25 mouse cellular contexts compared by ENCODE assay signal in the genomic region with DNA sequence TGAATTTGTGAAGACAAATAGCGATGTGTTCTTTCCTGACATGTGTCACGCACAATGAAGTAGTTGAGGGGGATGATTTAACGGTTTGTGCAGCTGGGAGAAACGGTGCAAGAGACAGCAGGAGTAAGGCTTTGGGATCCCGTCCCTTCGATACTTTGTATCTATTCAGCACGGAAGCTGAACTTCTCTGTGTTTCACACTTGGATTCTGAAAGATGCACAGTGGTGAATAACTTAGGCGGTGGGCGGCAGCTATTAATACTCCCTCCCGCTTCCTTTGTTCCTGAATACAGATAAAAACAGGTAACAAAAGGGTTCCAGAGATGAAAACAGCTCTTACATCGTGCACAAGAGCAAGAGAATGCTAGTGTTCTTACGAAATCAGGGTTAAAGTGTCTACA.
DNase-seq lines count a peak whose midpoint lies in the region; ATAC-seq and TF ChIP-seq lines count a peak whose summit lies in the region.
"Had no signal": no experiment of that assay in that cellular context is flagged by ENCODE, and none has a peak within 500 bp of the region (broad histone marks: within the 10 kb centered on the region; RNA-seq: fewer than 3 reads in every experiment).

No protein-coding gene starts in this region.

- H3K9me3 ChIP-seq in forebrain, postnatal 0 days (ENCODE audit: low read length), result no peaks in the 10 kb centered on the region
- H3K9me3 ChIP-seq in forebrain, embryonic 10.5 days, result no peaks in the 10 kb centered on the region
- no peaks in the 10 kb centered on the region for H3K9me3 ChIP-seq in heart, embryonic 11.5 days (replicated peaks; ENCODE audit: control insufficient read depth, low read length)
- H3K9me3 ChIP-seq in neural tube, embryonic 14.5 days (ENCODE audit: control insufficient read depth, low read length), result no peaks in the 10 kb centered on the region
- H3K9me3 ChIP-seq: embryonic facial prominence, embryonic 15.5 days; forebrain, embryonic 15.5 days; G1E; hindbrain, embryonic 12.5 days had no signal

- no peak overlapping the region for H3K4me3 ChIP-seq in forebrain, postnatal 0 days (ENCODE audit: low read depth, low read length)
- no peak overlapping the region for H3K4me3 ChIP-seq in forebrain, embryonic 10.5 days
- no peak overlapping the region for H3K4me3 ChIP-seq in heart, embryonic 11.5 days (ENCODE audit: low read depth, low read length)
- H3K4me3 ChIP-seq in heart, adult 2 months, result no peak overlapping the region
- no peak overlapping the region for H3K4me3 ChIP-seq in neural tube, embryonic 14.5 days (ENCODE audit: low read depth, low read length)
- H3K4me3 ChIP-seq: embryonic facial prominence, embryonic 15.5 days; erythroblast, embryonic 14.5 days; forebrain, embryonic 15.5 days; gastrocnemius, adult 2 months; hindbrain, embryonic 12.5 days had no signal

- TF ChIP-seq CTCF in forebrain, postnatal 0 days (IDR thresholded peaks at IDR 0.05; ENCODE audit: low read depth), result no peak
- no peak for TF ChIP-seq CTCF in heart, adult 2 months (IDR thresholded peaks at IDR 0.05)

- WGBS in forebrain, postnatal 0 days, result 57% methylated on average over 12 of the region's 12 CpGs
- 86% methylated on average over 12 of the region's 12 CpGs for WGBS in forebrain, embryonic 10.5 days
- WGBS in heart, embryonic 11.5 days (ENCODE audit: insufficient replicate concordance), result 75% methylated on average over 12 of the region's 12 CpGs
- 53% methylated on average over 12 of the region's 12 CpGs for WGBS in heart, adult 2 months
- WGBS in neural tube, embryonic 14.5 days, result 42% methylated on average over 12 of the region's 12 CpGs

- H3K4me1 ChIP-seq in forebrain, postnatal 0 days (ENCODE audit: insufficient read depth), result 0 out of 2 replicates have a peak, but pooled peaks cover 4% of the 10 kb centered on the region
- peaks cover 14% of the 10 kb centered on the region for H3K4me1 ChIP-seq in forebrain, embryonic 10.5 days
- H3K4me1 ChIP-seq in heart, embryonic 11.5 days (ENCODE audit: control insufficient read depth, insufficient read depth, low read length), result peaks cover 16% of the 10 kb centered on the region
- peaks cover 3% of the 10 kb centered on the region; the same call in 1 of the 2 replicates for H3K4me1 ChIP-seq in heart, adult 2 months (ENCODE audit: control insufficient read depth, insufficient read depth, low read length)
- peaks cover 8% of the 10 kb centered on the region; the same call in 1 of the 2 replicates for H3K4me1 ChIP-seq in neural tube, embryonic 14.5 days (ENCODE audit: control insufficient read depth, insufficient read depth, low read length)

- intact Hi-C loops in heart, adult 2 months (cut with DNase I), result loop anchor here (5.0 kb wide), 1 partner anchor 115 kb away; a partner anchor contains a TSS

- peak; percentile 60 for ATAC-seq in forebrain, postnatal 0 days
- no peak for ATAC-seq in heart, embryonic 11.5 days (replicated peaks; ENCODE audit: insufficient number of reproducible peaks, low FRiP score, low TSS enrichment)
- no peak for ATAC-seq in neural tube, embryonic 14.5 days (ENCODE audit: low read depth)
- ATAC-seq: CD4-positive, CD25-positive, alpha-beta regulatory T cell, adult 4 months; forebrain, embryonic 15.5 days; hindbrain, embryonic 16.5 days; inflammation-experienced regulatory T-cells, adult 6 months had no signal

- H3K9ac ChIP-seq in forebrain, postnatal 0 days, result no peak overlapping the region
- no peak overlapping the region for H3K9ac ChIP-seq in heart, embryonic 11.5 days (ENCODE audit: low read depth, low read length)
- H3K9ac ChIP-seq in heart, adult 2 months (ENCODE audit: low read depth, low read length), result no peak overlapping the region
- 0 out of 2 replicates have a peak overlapping the region, but pooled peaks have one; percentile 7 for H3K9ac ChIP-seq in neural tube, embryonic 14.5 days (replicated peaks; ENCODE audit: low read depth, low read length)
- H3K9ac ChIP-seq: embryonic facial prominence, embryonic 15.5 days; forebrain, embryonic 15.5 days; hindbrain, embryonic 12.5 days had no signal

- H3K79me2 ChIP-seq in heart, adult 2 months (replicated peaks; ENCODE audit: control insufficient read depth, insufficient read depth, low read length), result no peaks in the 10 kb centered on the region

- H3K36me3 ChIP-seq in forebrain, postnatal 0 days (ENCODE audit: insufficient read depth), result no peaks in the 10 kb centered on the region
- H3K36me3 ChIP-seq in forebrain, embryonic 10.5 days (replicated peaks), result no peaks in the 10 kb centered on the region
- H3K36me3 ChIP-seq in heart, embryonic 11.5 days (ENCODE audit: control insufficient read depth, insufficient read depth, low read length), result no peaks in the 10 kb centered on the region
- H3K36me3 ChIP-seq in heart, adult 2 months (ENCODE audit: control insufficient read depth, insufficient read depth, low read length), result no peaks in the 10 kb centered on the region
- no peaks in the 10 kb centered on the region for H3K36me3 ChIP-seq in neural tube, embryonic 14.5 days (ENCODE audit: control insufficient read depth, insufficient read depth, low read length)
- H3K36me3 ChIP-seq: embryonic facial prominence, embryonic 15.5 days; forebrain, embryonic 15.5 days; G1E; hindbrain, embryonic 12.5 days had no signal

- no peak for TF ChIP-seq POLR2A in heart, adult 2 months (IDR thresholded peaks at IDR 0.05; ENCODE audit: insufficient read depth, low read depth, low read length)

- no peak for TF ChIP-seq EP300 in heart, adult 2 months (IDR thresholded peaks at IDR 0.05; ENCODE audit: insufficient read depth, low read depth, low read length)

- H3K27ac ChIP-seq in forebrain, postnatal 0 days (ENCODE audit: low read depth, low read length), result peak overlapping the region; percentile 37; the same call in 1 of the 2 replicates
- no peak overlapping the region for H3K27ac ChIP-seq in forebrain, embryonic 10.5 days
- H3K27ac ChIP-seq in heart, embryonic 11.5 days (ENCODE audit: low read depth, low read length), result 0 out of 2 replicates have a peak overlapping the region, but pooled peaks have one; percentile 18
- no peak overlapping the region for H3K27ac ChIP-seq in heart, adult 2 months
- no peak overlapping the region for H3K27ac ChIP-seq in neural tube, embryonic 14.5 days (ENCODE audit: low read depth, low read length)
- H3K27ac ChIP-seq: embryonic facial prominence, embryonic 15.5 days; forebrain, embryonic 15.5 days; gastrocnemius, adult 2 months; hindbrain, embryonic 12.5 days had no signal

- no peaks in the 10 kb centered on the region for H3K27me3 ChIP-seq in forebrain, postnatal 0 days (ENCODE audit: insufficient read depth, low read length)
- no peaks in the 10 kb centered on the region for H3K27me3 ChIP-seq in forebrain, embryonic 10.5 days (ENCODE audit: poor library complexity, severe bottlenecking)
- H3K27me3 ChIP-seq in heart, embryonic 11.5 days (ENCODE audit: control insufficient read depth, insufficient read depth, low read length), result no peaks in the 10 kb centered on the region
- no peaks in the 10 kb centered on the region for H3K27me3 ChIP-seq in heart, adult 2 months (ENCODE audit: control insufficient read depth, insufficient read depth, low read length)
- no peaks in the 10 kb centered on the region for H3K27me3 ChIP-seq in neural tube, embryonic 14.5 days (ENCODE audit: control insufficient read depth, insufficient read depth, low read length)
- H3K27me3 ChIP-seq: embryonic facial prominence, embryonic 15.5 days; forebrain, embryonic 15.5 days; hindbrain, embryonic 12.5 days had no signal

- H3K4me2 ChIP-seq in forebrain, postnatal 0 days (ENCODE audit: low read depth), result no peak overlapping the region
- H3K4me2 ChIP-seq in heart, embryonic 11.5 days, result no peak overlapping the region
- no peak overlapping the region for H3K4me2 ChIP-seq in neural tube, embryonic 14.5 days (ENCODE audit: low read depth, low read length)
- H3K4me2 ChIP-seq: embryonic facial prominence, embryonic 15.5 days; forebrain, embryonic 15.5 days; hindbrain, embryonic 12.5 days had no signal

- DNase-seq in forebrain, postnatal 0 days, result no peak
- no peak for DNase-seq in forebrain, embryonic 10.5 days (ENCODE audit: extremely low spot score, low spot score)
- no peak for DNase-seq in heart, adult 2 months
- no peak for DNase-seq in neural tube, embryonic 10.5 days (ENCODE audit: extremely low spot score, low spot score)
- peak; percentile 69 for DNase-seq in brain, adult 2 months (ENCODE audit: low read depth, low spot score)
- DNase-seq: adrenal gland, adult 8-10 months; adrenal gland, postnatal 36 days; B cell, adult 2 months; cerebellum, adult 11 months; cerebellum, adult 8-10 months; cerebellum, postnatal 14 days; embryo, embryonic 11 days; gastrocnemius, adult 2 months; gastrocnemius, postnatal 25 days; heart, postnatal 4 days had no signal

Comparison
In these comparisons a context has a peak if more than half of its experiments do, and no peak if none do; other contexts are left out.
1. H3K27ac ChIP-seq: peak in forebrain, postnatal 0 days (single experiment) and heart, embryonic 11.5 days (single experiment); none in forebrain, embryonic 10.5 days (single experiment), heart, adult 2 months (single experiment) and neural tube, embryonic 14.5 days (single experiment).